Mouse (Mus musculus) frontal cortex, adult (tissue): ENCODE results near the gene Heg1.
A peak's percentile ranks its signal among the peaks of the same experiment; 100 is the strongest.

Source experiments
- ATAC-seq: cut with Nextera tagmentation; 2 replicates; pipeline ENCODE4 v1.9.2; 2017; ENCODE audit warnings: mild to moderate bottlenecking, moderate library complexity, mixed read lengths; ENCODE audit not compliant: low TSS enrichment

The Heg1 gene

DNA sequence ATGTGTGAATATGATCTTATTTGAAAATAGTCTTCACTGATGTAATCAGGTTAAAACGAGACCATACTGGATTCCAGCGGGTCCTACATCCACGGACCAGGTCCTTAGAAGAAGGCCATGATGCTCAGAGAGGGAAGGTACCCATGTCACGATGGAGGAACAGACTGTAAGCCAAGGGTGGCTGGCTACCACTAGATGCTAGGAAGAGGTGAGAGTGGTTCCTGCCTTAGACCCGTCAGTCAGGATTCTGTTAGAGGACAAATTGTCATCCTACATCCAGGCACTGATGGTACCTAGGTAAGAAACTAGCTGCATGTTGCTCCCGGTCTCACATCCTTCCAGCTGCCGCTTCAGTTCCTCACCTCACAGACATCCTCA, 6.9 kb upstream of the Heg1 start:
- no peak for ATAC-seq

DNA sequence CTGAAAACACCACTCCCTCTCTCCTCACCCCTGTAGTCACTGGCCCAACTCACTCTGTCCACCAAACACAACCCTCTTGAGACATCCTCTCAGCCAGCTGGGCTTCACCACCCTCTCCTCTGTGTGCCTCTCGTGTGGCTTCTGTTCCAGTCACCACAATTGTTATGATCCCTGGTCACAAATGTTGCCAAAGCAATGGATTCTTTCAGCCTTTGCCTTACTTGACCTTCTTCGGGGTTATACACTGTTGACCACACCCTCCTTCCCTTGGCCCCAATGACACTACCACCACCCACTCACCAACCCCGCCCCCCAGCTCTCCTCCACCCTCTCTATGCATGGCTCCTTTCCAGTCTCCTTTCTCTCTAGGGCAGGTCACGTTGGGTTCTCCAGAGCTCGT, 6.3 kb upstream of the Heg1 start:
- no peak for ATAC-seq

DNA sequence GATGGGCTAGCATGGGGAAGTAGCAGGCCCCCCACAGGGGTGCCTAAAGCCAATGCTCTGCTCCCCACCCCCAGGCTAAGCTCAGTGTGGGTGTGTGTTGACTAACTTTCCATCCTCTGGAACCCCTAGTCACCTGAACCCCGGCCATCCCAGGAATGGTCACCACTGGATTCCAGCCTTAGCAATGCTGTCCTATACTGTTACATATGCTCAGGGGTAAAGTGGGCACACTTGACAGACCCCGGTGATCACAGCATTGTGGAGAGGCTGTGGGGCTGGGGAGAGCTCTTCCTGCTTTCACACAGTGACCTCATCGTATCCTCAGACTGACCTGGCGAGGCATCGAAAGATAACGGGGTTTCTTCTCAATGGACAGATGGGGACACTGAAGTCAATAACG, 3.9 kb upstream of the Heg1 start:
- no peak for ATAC-seq

DNA sequence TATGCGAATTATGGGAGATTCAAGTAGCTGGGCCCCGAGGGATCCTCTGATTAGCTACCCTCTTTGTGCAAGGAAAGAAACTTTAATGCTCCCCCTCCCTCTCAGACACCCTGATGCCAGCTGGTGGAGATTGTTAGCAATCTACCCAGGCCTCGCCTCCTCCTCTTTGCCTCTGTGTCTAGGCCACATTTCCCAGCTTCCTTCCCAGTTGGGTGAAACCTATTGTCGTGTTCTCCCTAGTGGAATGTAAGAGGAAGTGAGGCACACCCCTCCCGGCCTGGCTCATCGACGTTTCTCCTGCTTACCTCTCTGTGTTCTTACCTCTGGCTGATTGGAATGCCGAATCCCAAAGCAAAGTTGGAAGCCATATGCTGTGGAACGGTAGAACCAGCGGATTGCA, 3.4 kb upstream of the Heg1 start:
- ATAC-seq: no peak

DNA sequence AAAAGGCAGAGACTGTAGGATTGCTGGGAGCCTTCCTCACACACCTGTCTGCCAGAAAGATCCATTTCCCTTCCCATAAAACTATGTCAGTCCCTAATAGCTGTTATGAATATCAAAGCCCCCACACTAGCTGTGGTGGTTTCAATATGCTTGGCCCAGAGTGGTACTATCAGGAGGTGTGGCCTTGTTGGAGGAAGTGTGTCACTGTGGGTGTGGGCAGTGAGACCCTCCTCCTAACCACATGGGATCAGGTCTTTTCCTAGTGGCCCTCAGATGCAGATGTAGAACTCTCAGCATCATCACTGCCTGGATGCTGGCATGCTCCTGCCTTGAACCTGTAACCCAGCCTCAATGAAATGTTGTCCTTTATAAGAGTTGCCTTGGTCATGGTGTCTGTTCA, 2.5 kb upstream of the Heg1 start:
- ATAC-seq: no peak

DNA sequence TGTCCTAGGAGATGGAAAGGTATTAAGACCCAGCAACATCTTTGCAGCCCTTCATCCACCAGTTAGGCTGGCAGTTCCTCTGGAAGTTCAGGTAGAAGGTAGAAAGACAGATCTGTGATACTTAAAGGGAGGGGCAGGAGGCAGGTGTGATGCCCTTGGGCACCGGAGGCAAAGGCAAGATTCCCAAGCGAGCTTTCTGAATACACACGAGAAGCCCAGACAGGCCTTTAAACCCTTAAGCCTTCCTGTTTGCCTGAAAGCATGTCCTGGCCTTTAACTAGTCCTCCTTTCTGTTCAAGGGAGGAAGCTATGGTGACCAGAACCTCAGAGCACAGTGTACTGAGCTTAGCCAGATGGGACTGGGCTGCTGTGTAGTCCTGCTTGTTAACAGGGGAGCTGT, 1.5 kb upstream of the Heg1 start:
- no peak for ATAC-seq

DNA sequence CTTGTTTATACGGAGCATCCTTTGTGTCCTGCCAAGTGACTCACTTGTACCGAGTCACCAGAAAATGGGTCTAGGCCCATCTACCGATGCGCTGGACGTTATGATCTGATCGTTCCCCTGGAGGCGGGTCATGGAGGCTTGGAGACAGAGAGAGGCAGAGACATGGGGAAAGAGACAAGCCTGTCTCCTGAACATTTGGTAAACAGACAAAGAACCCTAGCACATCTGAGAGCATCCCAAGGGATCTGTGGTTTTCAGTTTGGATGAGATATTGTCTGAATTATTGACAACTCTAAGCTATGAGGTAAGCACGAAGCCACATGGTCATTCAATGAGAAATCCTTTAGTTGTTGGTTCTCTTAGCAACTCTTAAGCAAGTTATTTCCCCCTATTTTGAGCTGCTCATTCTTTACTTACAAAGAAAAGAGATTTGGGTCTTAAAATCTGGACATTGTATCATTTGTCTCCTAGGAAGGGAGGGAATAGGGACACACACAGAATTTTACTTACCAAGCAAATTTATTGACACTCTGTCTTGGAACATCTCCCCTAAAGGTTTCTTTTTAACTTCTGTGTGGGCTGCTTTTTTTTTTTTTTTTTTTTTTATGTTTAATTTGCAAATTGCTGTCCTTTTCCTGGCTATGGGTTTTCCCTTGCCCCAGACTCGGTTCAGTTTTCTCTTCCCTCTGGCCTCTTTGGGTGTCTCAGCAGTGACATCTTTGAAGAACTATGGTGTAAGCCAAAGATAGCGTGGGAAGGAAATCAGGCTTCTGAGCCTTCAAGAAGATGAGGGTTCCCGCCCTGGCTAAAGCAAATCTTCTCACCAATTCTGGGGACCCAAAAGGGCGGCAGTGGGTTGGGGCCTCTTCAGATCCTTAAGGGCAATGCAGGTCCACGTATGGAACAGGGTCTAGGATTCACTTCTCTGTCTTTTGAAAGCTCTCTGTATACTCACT, 686 bp upstream of the Heg1 start:
- no peak for ATAC-seq

DNA sequence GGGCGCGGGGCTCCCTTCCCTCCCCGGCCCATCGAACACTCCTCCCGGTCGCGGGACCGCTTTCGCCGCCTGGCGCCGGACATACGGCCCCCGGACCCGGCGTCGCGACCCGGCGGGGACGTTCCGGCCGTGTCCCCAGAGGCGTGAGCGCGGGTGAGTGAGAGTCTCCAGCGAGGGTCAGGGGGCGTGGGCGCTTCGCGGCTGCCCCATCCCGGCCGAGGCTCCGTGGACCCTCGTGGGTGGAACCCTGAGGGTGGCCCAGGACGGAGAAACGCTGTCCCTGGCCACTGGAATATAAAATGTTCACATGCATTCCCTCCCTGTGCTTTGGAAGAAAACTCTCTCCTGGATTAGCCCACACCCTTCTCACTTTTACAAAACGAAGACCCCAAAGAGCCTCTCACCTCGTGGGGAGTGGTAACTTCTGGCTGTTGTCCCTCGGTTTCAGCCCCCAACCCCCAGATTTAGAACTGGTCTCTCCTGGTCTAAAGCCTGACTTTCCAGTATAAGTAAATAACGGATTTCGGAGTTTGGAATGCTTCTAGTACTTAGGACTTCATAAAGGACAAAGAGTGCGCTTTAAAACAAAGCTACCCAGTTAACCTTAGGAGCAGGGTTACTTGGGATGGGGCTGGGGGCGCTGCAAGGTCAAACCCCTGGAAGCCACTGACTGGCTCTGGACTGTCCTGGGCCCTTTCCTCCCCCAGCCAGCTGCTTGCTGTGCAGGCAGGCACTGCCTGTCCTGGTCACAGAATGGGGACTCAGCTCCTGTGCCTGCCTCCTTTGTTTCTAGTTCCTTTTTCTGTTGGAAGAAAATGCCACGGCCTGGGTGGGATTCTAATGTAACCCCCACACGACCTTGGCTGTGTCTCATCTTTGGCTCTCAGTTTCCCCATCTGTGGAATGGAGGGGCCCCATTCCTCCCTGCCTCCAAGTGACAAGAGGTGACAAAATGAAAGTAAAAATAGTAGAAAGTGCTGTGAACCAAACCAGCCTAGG, 832 bp downstream of the Heg1 start:
- 0 out of 2 replicates have a peak, but pooled peaks have one; percentile 3 for ATAC-seq

DNA sequence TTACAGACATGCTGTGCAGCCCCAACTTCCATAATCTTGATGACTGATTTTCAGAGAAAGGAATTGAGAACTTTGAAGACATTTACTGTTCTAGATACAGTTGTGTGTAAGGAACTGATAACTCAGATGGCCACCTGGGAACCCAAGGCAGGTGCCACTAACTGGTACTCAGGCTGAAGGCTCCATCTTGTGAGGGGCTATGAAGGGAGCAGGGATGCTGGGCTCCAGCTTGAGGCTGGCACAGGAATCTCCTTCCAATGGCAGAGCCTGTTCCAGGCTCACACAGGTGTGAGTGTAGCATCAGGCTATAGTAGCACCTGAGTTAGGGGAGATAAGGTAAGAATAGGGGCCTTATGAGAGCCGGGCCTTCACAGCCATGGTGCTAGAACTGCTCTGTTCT, 1.9 kb downstream of the Heg1 start:
- ATAC-seq: no peak

DNA sequence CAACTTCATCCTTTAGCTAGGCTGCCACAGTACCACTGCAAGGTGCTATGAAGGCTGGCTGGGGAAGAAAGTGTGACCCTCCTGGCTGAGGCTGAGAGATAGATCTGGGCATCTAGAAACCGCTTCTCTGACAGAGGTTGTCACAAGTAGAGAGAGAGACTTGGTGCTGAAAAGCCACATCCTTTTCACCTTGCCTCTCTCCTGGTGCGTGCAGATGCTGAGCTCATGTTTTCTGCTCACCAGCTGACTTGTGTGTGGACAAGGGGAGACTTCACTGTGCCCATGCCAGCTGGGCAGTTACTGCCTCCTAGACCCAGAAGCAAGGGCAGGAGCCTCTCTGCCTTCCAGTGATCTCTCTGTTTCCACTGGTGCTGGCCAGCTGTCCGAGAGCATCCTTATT, 3.6 kb downstream of the Heg1 start:
- ATAC-seq: no peak

DNA sequence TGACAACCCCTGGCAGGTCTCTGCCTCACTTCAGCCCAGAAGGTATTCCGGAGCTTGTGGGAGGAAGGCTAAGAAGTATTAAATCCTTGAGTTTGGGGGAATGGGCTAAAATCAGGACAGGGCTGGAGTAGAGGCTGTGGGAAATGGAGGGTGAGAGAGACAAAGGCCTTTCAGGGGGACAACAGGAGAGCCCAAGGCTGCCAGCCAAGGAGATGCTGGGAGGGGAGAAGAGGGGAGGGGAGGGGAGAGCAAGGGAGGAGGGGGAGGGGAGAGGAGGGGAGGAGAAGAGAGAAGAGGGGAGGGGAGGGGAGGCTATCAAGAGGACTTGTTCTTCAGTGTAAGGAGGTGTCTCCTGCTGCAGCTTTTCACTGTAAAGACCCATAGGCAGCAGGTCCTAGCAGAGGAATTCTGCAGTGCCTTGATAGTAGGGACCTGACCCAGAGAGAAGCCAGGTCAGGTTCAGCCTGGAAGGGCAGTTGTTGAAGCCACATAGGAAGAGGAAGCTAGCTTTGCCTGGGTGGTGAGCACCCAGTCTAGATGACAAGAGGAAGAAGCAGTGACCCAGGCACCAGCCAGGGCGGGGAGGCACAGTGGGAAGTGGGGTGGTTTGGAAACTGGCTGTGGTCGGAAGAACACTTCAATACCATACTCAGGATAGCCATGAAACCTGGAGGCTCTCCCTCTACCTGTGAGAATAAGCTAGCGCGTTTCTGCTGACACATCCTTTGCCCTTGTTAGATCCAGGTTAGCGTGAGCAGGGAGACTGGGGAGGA, 7.0 kb downstream of the Heg1 start:
- no peak for ATAC-seq

DNA sequence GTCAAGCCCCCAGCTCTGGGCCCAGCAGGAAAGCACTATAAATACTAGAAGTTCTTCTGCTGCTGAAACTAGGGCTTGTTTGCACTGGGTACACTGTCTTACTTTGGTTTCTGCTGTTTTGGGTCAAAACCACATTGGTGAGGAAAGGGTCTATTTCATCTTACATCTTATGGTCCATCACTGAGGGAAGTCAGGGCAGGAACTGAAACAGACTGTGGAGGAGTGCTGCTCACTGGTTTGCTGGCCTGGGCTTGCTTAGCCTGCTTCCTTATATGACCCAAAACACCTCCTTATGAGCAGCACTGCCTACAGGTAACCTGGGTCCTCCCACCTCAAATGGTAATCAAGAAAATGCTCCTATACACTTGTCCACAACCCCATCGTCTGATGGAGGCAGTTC, 9.4 kb downstream of the Heg1 start:
- ATAC-seq: no peak

DNA sequence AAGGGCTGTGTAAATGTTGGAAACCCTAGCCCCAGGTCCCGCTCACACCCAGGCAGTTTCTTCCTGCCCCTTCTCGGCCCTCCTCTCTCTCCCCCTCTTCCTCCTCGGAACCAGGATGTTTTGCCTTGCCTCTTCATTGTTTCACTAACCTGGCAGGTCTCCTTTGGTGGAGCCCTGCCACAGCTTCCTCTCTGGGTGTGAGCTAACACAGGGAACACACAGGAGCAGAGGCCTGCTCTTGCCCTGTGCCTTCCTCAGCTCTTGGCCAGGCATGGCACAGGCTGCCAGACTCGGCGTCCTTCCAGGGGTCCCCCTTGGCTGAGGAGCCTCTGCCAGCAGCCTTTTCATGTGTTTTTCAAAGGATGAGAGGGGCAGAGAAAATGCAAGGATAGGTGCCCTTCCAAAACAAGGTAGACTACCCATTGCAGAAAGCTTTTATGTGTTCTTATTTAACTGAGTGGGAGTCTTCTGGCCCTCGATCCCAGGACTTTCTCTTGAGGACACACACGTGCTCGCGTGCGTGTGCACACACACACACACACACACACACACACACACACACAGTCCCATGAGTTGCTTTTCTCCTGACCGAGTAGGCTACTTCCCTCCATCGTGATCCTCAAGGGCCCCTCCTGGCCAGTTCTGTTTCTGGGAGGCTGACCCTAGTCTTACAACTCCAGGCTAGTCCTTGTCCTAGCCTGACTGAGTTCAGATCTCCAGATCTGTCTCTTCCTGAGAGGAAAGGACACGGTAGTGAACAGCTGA, 12.8 kb downstream of the Heg1 start:
- ATAC-seq: no peak

DNA sequence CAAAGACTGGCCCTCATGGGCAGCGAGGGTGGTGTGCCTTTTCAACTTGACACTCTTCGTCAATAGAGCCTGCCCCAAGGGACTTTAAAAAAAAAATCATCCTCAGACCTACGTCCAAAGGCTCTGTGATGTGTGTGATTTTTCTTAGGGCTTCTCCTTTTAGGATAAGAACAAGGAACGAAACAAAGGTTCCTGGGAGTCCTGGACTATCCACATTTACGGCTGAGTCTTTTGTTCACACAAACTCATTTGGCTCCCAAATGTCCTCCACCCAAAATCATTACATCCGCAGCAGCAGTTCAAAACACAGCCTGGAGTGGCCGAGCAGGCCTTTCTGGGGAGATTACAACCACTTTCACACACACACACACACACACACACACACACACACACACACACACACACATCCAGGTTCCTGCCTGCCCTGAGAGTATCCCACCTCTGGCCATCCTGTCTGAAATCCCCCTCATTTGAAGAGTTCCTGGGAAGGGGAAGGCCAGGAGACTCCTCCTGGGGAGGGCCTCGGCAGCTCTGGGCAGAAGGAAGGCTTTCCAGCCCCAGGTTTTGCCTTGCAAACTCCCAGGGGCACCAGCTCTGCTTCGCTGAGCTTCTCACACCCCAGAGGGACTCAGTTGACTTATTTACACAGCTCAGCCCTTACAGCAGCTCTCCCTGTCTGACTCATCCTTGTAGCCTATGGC, 13.6 kb downstream of the Heg1 start:
- peak; percentile 51 for ATAC-seq

DNA sequence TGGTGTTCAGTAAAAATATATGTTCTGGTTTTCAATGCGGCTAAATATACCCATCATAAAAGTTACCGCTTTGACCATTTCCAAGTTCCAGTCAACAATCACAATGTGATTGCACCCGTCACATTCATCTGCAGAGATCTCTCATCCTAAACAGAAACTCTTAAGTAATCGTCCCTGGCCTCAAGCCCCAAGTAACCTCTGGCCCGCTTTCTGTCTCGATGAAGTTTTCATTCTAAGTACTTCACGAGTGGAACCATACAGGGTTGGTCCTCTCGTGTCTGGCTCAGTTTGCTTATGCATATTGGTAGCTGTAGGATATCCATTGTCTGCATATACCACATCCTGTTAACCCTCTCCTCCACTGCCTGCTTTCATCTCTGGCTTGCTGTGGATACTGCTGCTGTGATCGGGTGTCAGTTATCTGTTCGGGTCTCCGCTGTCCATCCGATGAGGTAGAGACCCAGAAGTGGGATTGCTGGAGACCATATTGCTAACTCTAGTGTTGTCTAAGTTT, 14.2 kb downstream of the Heg1 start:
- ATAC-seq: no peak

DNA sequence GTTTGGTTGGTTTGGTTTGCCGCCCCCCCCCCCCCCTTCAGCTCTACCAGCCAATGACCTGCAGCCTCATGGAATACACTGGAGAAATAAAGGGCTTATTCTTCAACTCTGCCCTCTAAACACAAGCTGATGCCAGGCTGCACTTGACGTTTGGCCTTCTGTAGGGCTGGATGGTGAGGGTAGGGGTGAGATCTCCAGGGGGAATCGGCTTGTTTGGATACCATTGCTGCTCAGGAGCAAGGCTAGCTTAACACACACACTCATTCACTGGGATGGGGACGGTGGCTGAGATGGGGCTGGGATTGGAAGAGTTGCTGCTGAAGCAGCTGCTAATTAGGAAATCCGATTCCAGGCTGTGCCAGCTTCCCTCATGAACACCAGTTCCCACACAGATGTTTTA, 16.4 kb downstream of the Heg1 start:
- ATAC-seq: no peak

DNA sequence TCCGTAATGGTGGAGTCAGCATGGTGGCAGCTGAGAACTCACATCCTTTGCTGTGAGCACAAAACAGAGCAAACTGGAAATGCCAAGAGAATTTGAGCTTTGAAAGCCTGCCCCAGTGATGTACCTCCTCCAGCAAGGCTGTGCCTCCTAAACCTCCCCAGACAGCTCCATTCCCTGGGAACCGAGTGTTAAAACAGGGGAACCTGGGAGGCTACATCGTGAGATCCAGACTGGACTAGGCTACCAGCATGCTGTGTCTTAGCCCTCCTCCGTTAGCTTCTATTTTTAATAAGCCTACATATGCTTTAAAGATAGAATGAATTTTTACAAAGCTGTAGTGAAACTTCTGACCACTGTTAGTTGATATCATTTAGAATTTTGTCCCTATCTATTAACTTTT, 17.7 kb downstream of the Heg1 start:
- peak; percentile 69 for ATAC-seq

DNA sequence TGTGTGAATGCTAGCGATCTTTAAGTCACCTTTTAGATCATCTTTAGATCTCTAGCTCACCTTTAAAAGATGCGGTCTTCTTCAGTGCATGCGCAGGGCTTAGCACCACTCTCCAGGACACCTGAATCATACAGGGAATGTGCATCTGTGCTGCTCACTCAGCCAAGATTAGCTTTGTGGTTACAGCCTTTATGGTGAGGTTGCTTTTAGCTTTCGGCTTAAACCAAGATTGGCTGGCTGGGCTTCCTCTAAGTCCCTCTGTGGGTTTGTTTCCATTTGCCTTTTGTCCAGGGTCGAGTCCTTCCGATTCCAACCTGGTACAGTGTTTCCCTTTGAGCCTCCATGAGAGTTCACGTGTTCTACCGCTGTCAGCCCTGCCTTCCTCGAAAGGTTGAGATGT, 20.1 kb downstream of the Heg1 start:
- ATAC-seq: no peak

DNA sequence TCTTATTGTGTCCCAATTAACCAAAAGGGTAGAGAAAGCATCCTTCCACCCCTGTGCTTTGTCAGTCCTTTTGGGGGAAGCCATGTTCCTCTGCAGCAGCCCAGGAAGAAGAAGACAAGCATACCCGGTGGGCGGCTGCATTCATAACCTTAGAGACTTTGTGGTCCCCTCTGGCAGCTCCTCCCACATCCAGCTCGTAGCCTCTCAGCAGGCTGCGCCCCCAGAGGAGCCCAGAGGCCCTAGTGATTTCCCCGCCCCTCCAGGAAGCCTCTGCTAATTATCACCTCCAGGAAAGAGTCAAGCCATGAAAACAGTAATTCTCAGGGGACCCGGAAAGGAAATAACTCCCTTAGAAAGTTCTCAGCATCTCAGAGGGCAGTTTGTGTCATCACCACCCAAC, 21.1 kb downstream of the Heg1 start:
- ATAC-seq: no peak
